Mouse (Mus musculus): ENCODE data around the gene Etfa. TPM values are rescaled to one million over a fixed set of nuclear protein-coding genes. Genes with fewer than 3 reads are reported as not detected.

Gene Etfa
- polyA plus RNA-seq, 1 experiment from 2014 or later, result 122 TPM

DNA sequence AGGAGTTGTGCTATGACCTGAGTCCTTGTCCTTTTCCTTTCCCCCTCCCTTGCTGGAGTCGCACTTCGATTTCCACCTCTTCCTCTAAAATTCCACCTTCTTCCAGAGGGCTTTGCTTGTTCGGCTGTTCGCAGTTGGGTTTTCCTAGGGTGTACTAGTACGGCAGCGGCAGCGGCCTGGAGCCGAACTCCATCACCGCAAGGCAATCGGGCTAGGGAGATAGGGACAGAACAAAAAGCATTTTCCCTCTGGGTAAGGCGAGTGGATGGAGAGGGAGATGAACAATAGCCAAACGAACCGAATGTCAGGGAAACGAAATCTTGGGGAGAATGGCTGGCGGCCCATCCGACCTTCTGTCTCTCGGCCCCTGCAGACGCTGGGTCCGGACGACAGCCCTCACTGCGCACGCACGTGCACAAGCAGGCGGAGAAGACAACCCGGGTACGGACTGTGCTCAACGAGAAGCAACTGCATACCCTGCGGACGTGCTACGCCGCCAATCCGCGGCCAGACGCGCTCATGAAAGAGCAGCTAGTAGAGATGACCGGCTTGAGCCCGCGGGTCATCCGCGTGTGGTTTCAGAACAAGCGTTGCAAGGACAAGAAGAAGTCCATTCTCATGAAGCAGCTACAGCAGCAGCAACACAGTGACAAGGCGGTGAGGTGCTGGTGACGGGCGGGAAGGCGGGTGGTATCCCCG is 31.8 kb upstream of the Etfa start:
- peak overlapping the region; percentile 19 for H3K4me2 ChIP-seq (ENCODE audit: low read depth)
- H3K9me3 ChIP-seq (ENCODE audit: control insufficient read depth, low read length), result no peaks in the 10 kb centered on the region
- peaks cover 9% of the 10 kb centered on the region for H3K4me1 ChIP-seq (ENCODE audit: control insufficient read depth, insufficient read depth, low read length)
- H3K36me3 ChIP-seq (ENCODE audit: control insufficient read depth, insufficient read depth, low read length), result no peaks in the 10 kb centered on the region
- H3K9ac ChIP-seq (ENCODE audit: low read length), result peak overlapping the region; percentile 5
- under 1% methylated on average over 46 of the region's 46 CpGs for WGBS
- peak; percentile 84 for DNase-seq (ENCODE audit: low spot score)
- H3K27me3 ChIP-seq (ENCODE audit: control insufficient read depth, insufficient read depth, low read length), result peaks cover 91% of the 10 kb centered on the region
- H3K27ac ChIP-seq (ENCODE audit: low read depth, low read length), result no peak overlapping the region
- H3K4me3 ChIP-seq (ENCODE audit: low read depth, low read length), result peak overlapping the region; percentile 32
- no peak for ATAC-seq (ENCODE audit: insufficient read depth, low FRiP score, low TSS enrichment)

GRCm38 (mm10) chr9:55543336-55543702 is 31.3 kb upstream of the Etfa start:
- ATAC-seq (ENCODE audit: insufficient read depth, low FRiP score, low TSS enrichment) (no peak), DNase-seq (ENCODE audit: low spot score) (no peak)
- H3K4me1 ChIP-seq (ENCODE audit: control insufficient read depth, insufficient read depth, low read length), result peaks cover 9% of the 10 kb centered on the region
- H3K9me3 ChIP-seq (ENCODE audit: control insufficient read depth, low read length), result no peaks in the 10 kb centered on the region
- peak overlapping the region; percentile 32 for H3K4me3 ChIP-seq (ENCODE audit: low read depth, low read length)
- no peaks in the 10 kb centered on the region for H3K36me3 ChIP-seq (ENCODE audit: control insufficient read depth, insufficient read depth, low read length)
- H3K9ac ChIP-seq (ENCODE audit: low read length), result peak overlapping the region; percentile 5; the same call in 1 of the 2 replicates
- H3K27ac ChIP-seq (ENCODE audit: low read depth, low read length), result no peak overlapping the region
- peaks cover 91% of the 10 kb centered on the region for H3K27me3 ChIP-seq (ENCODE audit: control insufficient read depth, insufficient read depth, low read length)
- 1% methylated on average over 8 of the region's 8 CpGs for WGBS
- peak overlapping the region; percentile 19; the same call in 1 of the 2 replicates for H3K4me2 ChIP-seq (ENCODE audit: low read depth)

GRCm38 (mm10) chr9:55542366-55543325 is 30.6 kb upstream of the Etfa start:
- ATAC-seq (ENCODE audit: insufficient read depth, low FRiP score, low TSS enrichment), result no peak
- peak overlapping the region; percentile 49 for H3K4me2 ChIP-seq (ENCODE audit: low read depth)
- H3K9ac ChIP-seq (ENCODE audit: low read length), result peak overlapping the region; percentile 5
- no peaks in the 10 kb centered on the region for H3K9me3 ChIP-seq (ENCODE audit: control insufficient read depth, low read length)
- 0 out of 2 replicates have a peak overlapping the region, but pooled peaks have one; percentile 4 for H3K27ac ChIP-seq (ENCODE audit: low read depth, low read length)
- H3K4me3 ChIP-seq (ENCODE audit: low read depth, low read length), result peak overlapping the region; percentile 32
- H3K27me3 ChIP-seq (ENCODE audit: control insufficient read depth, insufficient read depth, low read length), result peaks cover 91% of the 10 kb centered on the region
- H3K4me1 ChIP-seq (ENCODE audit: control insufficient read depth, insufficient read depth, low read length), result peaks cover 9% of the 10 kb centered on the region
- H3K36me3 ChIP-seq (ENCODE audit: control insufficient read depth, insufficient read depth, low read length), result no peaks in the 10 kb centered on the region
- 2% methylated on average over 53 of the region's 59 CpGs for WGBS
- DNase-seq (ENCODE audit: low spot score), result peak; percentile 42

GRCm38 (mm10) chr9:55541681-55542365 is 29.8 kb upstream of the Etfa start:
- Histone ChIP-seq H3K4me3 (ENCODE audit: low read depth, low read length) (peak overlapping the region; percentile 32), H3K4me1 (ENCODE audit: control insufficient read depth, insufficient read depth, low read length) (peaks cover 9% of the 10 kb centered on the region), H3K9me3 (ENCODE audit: control insufficient read depth, low read length) (no peaks in the 10 kb centered on the region), H3K36me3 (ENCODE audit: control insufficient read depth, insufficient read depth, low read length) (no peaks in the 10 kb centered on the region), H3K27ac (ENCODE audit: low read depth, low read length) (no peak overlapping the region), H3K4me2 (ENCODE audit: low read depth) (peak overlapping the region; percentile 49), H3K9ac (ENCODE audit: low read length) (peak overlapping the region; percentile 5), H3K27me3 (ENCODE audit: control insufficient read depth, insufficient read depth, low read length) (peaks cover 90% of the 10 kb centered on the region)
- ATAC-seq (ENCODE audit: insufficient read depth, low FRiP score, low TSS enrichment) (no peak), DNase-seq (ENCODE audit: low spot score) (peak; percentile 55)
- under 1% methylated on average over 59 of the region's 59 CpGs for WGBS

DNA sequence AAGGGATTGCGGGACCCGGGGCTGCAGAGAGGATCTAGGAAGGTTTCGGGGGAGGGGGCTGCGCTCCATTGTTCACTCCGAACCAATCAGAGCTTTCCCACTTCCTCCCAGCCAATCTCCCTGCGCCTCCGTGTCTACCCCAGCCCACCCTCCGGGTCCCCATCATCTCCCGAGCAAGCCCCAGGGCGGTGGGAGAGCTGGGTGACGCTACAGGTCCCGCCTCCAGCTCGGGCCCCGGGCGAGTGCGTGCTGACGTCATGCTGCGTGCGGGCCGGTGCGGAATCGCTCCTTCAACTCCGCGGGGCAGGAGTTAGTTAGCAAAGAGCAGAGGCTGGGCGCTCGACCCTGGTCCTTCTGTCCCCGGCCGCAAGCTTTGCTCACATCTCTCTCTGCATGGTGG is 28.8 kb upstream of the Etfa start:
- no peaks in the 10 kb centered on the region for H3K9me3 ChIP-seq (ENCODE audit: control insufficient read depth, low read length)
- no peak overlapping the region for H3K27ac ChIP-seq (ENCODE audit: low read depth, low read length)
- H3K4me1 ChIP-seq (ENCODE audit: control insufficient read depth, insufficient read depth, low read length), result peaks cover 9% of the 10 kb centered on the region
- H3K27me3 ChIP-seq (ENCODE audit: control insufficient read depth, insufficient read depth, low read length), result peaks cover 85% of the 10 kb centered on the region
- H3K4me2 ChIP-seq (ENCODE audit: low read depth), result peak overlapping the region; percentile 49
- H3K36me3 ChIP-seq (ENCODE audit: control insufficient read depth, insufficient read depth, low read length), result no peaks in the 10 kb centered on the region
- WGBS, result under 1% methylated on average over 28 of the region's 28 CpGs
- H3K9ac ChIP-seq (ENCODE audit: low read length), result peak overlapping the region; percentile 1
- DNase-seq (ENCODE audit: low spot score) (peak; percentile 92), ATAC-seq (ENCODE audit: insufficient read depth, low FRiP score, low TSS enrichment) (peak; percentile 95)
- H3K4me3 ChIP-seq (ENCODE audit: low read depth, low read length), result peak overlapping the region; percentile 32

- ATAC-seq (ENCODE audit: insufficient read depth, low FRiP score, low TSS enrichment) (no peak), DNase-seq (ENCODE audit: low spot score) (peak; percentile 54)
- H3K36me3 ChIP-seq (ENCODE audit: control insufficient read depth, insufficient read depth, low read length), result no peaks in the 10 kb centered on the region
- H3K4me2 ChIP-seq (ENCODE audit: low read depth), result peak overlapping the region; percentile 49
- no peaks in the 10 kb centered on the region for H3K9me3 ChIP-seq (ENCODE audit: control insufficient read depth, low read length)
- H3K27me3 ChIP-seq (ENCODE audit: control insufficient read depth, insufficient read depth, low read length), result peaks cover 80% of the 10 kb centered on the region
- 1% methylated on average over 12 of the region's 12 CpGs for WGBS
- no peak overlapping the region for H3K27ac ChIP-seq (ENCODE audit: low read depth, low read length)
- H3K9ac ChIP-seq (ENCODE audit: low read length), result peak overlapping the region; percentile 1
- peaks cover 9% of the 10 kb centered on the region for H3K4me1 ChIP-seq (ENCODE audit: control insufficient read depth, insufficient read depth, low read length)
- peak overlapping the region; percentile 32 for H3K4me3 ChIP-seq (ENCODE audit: low read depth, low read length)
Observed at GRCm38 (mm10) chr9:55540391-55540770, 28.3 kb upstream of the Etfa start.

GRCm38 (mm10) chr9:55539661-55540390 is 27.8 kb upstream of the Etfa start:
- H3K9ac ChIP-seq (ENCODE audit: low read length), result peak overlapping the region; percentile 18
- peak overlapping the region; percentile 49 for H3K4me2 ChIP-seq (ENCODE audit: low read depth)
- H3K27ac ChIP-seq (ENCODE audit: low read depth, low read length), result no peak overlapping the region
- DNase-seq (ENCODE audit: low spot score) (peak; percentile 57), ATAC-seq (ENCODE audit: insufficient read depth, low FRiP score, low TSS enrichment) (no peak)
- H3K27me3 ChIP-seq (ENCODE audit: control insufficient read depth, insufficient read depth, low read length), result peaks cover 74% of the 10 kb centered on the region
- WGBS, result 2% methylated on average over 31 of the region's 31 CpGs
- H3K36me3 ChIP-seq (ENCODE audit: control insufficient read depth, insufficient read depth, low read length), result no peaks in the 10 kb centered on the region
- H3K9me3 ChIP-seq (ENCODE audit: control insufficient read depth, low read length), result no peaks in the 10 kb centered on the region
- H3K4me1 ChIP-seq (ENCODE audit: control insufficient read depth, insufficient read depth, low read length), result peaks cover 9% of the 10 kb centered on the region
- peak overlapping the region; percentile 32 for H3K4me3 ChIP-seq (ENCODE audit: low read depth, low read length)

DNA sequence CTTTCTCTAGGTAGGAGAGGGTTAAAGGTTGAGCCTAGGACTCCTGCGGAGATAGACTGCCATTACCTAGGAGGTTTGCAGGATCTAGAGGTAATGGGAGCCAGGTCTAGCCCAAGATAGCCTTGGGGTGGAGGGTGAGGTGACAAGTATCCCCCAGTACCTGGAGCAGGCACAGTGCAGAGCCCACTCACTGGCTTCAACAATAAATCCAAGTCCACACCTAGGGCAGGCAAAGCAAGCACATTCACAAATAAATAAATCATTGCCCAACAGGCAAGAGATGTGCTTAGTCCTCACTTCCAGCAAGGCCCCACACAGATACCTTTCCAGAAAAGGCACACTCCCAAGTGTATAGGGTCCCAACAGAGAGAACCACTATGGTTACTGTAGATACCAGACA is 27.0 kb upstream of the Etfa start:
- H3K9me3 ChIP-seq (ENCODE audit: control insufficient read depth, low read length), result no peaks in the 10 kb centered on the region
- peaks cover 66% of the 10 kb centered on the region for H3K27me3 ChIP-seq (ENCODE audit: control insufficient read depth, insufficient read depth, low read length)
- no peak overlapping the region for H3K4me3 ChIP-seq (ENCODE audit: low read depth, low read length)
- ATAC-seq (ENCODE audit: insufficient read depth, low FRiP score, low TSS enrichment) (no peak), DNase-seq (ENCODE audit: low spot score) (no peak)
- WGBS, result 4% methylated on average over 1 of the region's 1 CpGs
- no peak overlapping the region for H3K4me2 ChIP-seq (ENCODE audit: low read depth)
- no peak overlapping the region for H3K9ac ChIP-seq (ENCODE audit: low read length)
- no peak overlapping the region for H3K27ac ChIP-seq (ENCODE audit: low read depth, low read length)
- peaks cover 9% of the 10 kb centered on the region for H3K4me1 ChIP-seq (ENCODE audit: control insufficient read depth, insufficient read depth, low read length)
- no peaks in the 10 kb centered on the region for H3K36me3 ChIP-seq (ENCODE audit: control insufficient read depth, insufficient read depth, low read length)

Data from neural tube, embryonic 11.5 days (tissue).